Mouse (Mus musculus) liver (tissue): Measurements from ENCODE around the gene Thumpd3.

Experiments used
- DNase-seq: peaks from one replicate; pipeline ENCODE4 v3.0.0-alpha.2; 2020; ENCODE audit warnings: mixed read lengths

Gene Thumpd3

GRCm38 (mm10) chr6:113079492-113079891, 33.5 kb downstream of the Thumpd3 start:
- DNase-seq: peak; percentile 48

GRCm38 (mm10) chr6:113082229-113082628, 36.2 kb downstream of the Thumpd3 start:
- DNase-seq: peak; percentile 50

GRCm38 (mm10) chr6:113084590-113084989, 38.6 kb downstream of the Thumpd3 start:
- no peak for DNase-seq

GRCm38 (mm10) chr6:113093206-113093605, 47.2 kb downstream of the Thumpd3 start:
- DNase-seq: no peak

GRCm38 (mm10) chr6:113095547-113095946, 49.5 kb downstream of the Thumpd3 start:
- no peak for DNase-seq

GRCm38 (mm10) chr6:113097662-113098061, 51.6 kb downstream of the Thumpd3 start:
- DNase-seq: no peak

- peak; percentile 46 for DNase-seq
Observed at GRCm38 (mm10) chr6:113099640-113100289, 53.7 kb downstream of the Thumpd3 start.

GRCm38 (mm10) chr6:113102541-113102940, 56.5 kb downstream of the Thumpd3 start:
- DNase-seq: no peak

- DNase-seq: peak; percentile 63
Observed at GRCm38 (mm10) chr6:113103765-113104164, 57.7 kb downstream of the Thumpd3 start.

- DNase-seq: no peak
Observed at GRCm38 (mm10) chr6:113109378-113109777, 63.4 kb downstream of the Thumpd3 start.

GRCm38 (mm10) chr6:113109956-113110355, 63.9 kb downstream of the Thumpd3 start:
- no peak for DNase-seq
